Mouse (Mus musculus): ENCODE results near the gene Brat1.

DNA sequence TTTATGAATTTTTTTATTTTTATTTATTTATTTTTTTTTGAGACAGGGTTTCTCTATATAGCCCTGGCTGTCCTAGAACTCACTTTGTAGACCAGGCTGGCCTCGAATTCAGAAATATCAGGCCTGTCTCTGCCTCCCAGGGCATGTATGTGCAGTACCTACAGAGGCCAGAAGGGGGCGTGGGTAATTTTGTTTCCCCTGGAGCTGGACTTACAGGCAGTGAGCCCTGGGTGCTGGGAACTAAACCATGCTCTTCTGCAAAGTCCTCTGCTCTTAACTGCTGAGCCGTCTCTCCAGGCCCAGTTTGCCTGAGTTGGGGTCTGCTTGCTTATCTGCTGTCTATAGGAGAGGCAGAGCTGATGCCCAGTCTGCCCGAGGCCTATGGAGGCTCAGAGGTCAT lies 27.4 kb downstream of the Brat1 start:
- TF ChIP-seq GATA1 (IDR thresholded peaks at IDR 0.05; ENCODE audit: low read length) (no peak), TAL1 (IDR thresholded peaks at IDR 0.05; ENCODE audit: low read length) (no peak)
